Mouse (Mus musculus) brain, embryonic 14.5 days (tissue): ENCODE measurements around the gene Sco1.
A peak's percentile ranks its signal among the peaks of the same experiment; 100 is the strongest.

Experiments
- CTCF ChIP-seq: fragments of 200-500 bp; IDR thresholded peaks from 2 replicates; pipeline ENCODE4 v1.5.1; 2012; ENCODE audit warnings: inconsistent platforms, mild to moderate bottlenecking, moderate library complexity, borderline replicate concordance; ENCODE audit not compliant: insufficient read depth, insufficient read length; ENCODE audit errors: extremely low read depth
- POLR2A ChIP-seq: fragments of 200-500 bp; IDR thresholded peaks from 2 replicates; pipeline ENCODE4 v1.6.1; 2012; ENCODE audit warnings: mild to moderate bottlenecking, inconsistent platforms, borderline replicate concordance; ENCODE audit not compliant: poor library complexity, insufficient read depth, insufficient read length, severe bottlenecking; ENCODE audit errors: extremely low read depth

DNA sequence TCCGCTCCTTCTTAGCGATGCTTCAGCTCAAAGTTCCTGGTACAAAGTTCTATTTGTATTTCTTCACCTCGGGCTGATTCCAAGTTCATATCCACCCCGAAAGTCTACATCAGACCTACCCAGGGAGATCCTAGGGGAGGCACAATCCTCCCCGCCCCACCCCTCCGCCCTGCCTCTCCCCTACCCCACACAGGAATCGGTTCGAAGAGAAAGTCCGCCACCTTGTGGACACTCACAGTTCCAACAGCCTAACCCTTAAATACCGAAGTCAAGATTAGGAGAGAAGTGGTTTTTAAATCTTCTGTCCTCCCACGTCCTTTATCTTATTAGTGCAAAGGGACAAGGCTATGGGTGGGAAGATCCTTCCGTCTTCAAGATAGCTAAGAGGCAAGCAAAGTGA lies 31.5 kb upstream of the Sco1 start:
- TF ChIP-seq CTCF (peak; percentile 80), POLR2A (no peak)
